Mouse (Mus musculus) limb, embryonic 10.5 days (tissue): Measurements from ENCODE around the gene Icosl. TPM values are rescaled to one million over a fixed set of nuclear protein-coding genes. Genes with fewer than 3 reads are reported as not detected.

Experiments
- DNase-seq: peaks from one replicate; pipeline ENCODE4 v3.0.0-alpha.2; 2017; ENCODE audit warnings: low spot score
- H3K27ac ChIP-seq: fragments of 300-500 bp; sonication (generic); 2 replicates; pipeline ENCODE4 v1.5.1; 2016; ENCODE audit warnings: mild to moderate bottlenecking
- H3K27me3 ChIP-seq: fragments of 300-500 bp; sonication (generic); 2 replicates; pipeline ENCODE4 v1.6.1; 2016; ENCODE audit warnings: low read depth, mild to moderate bottlenecking; ENCODE audit not compliant: poor library complexity, severe bottlenecking
- H3K36me3 ChIP-seq: fragments of 300-500 bp; sonication (generic); 2 replicates; pipeline ENCODE4 v1.6.1; 2016; ENCODE audit warnings: mild to moderate bottlenecking, moderate library complexity
- H3K4me1 ChIP-seq: fragments of 300-500 bp; sonication (generic); 2 replicates; pipeline ENCODE4 v1.6.1; 2016
- H3K4me3 ChIP-seq: fragments of 300-500 bp; sonication (generic); 2 replicates; pipeline ENCODE4 v1.5.1; 2016; ENCODE audit warnings: mild to moderate bottlenecking, moderate library complexity
- H3K9me3 ChIP-seq: fragments of 300-500 bp; sonication (generic); replicated peaks from 2 replicates; pipeline ENCODE4 v1.6.1; 2016; ENCODE audit warnings: mild to moderate bottlenecking
- WGBS: fragments of 180-500 bp; shearing (Covaris S2); methylation state at CpG from one replicate; pipeline ENCODE4 v1.1.7; 2016; 5-methylcytosine and 5-hydroxymethylcytosine counted together
- polyA plus RNA-seq: library from polyadenylated mRNA; unstranded; fragments of >200 nt; fragmentation: Nextera tagmentation; extraction: Ambion mirVana; gene quantifications from 2 replicates; pipeline ENCODE4 v1.2.1, GENCODE M21; 2016

Gene Icosl
- polyA plus RNA-seq, 1 experiment from 2014 or later, result 2.6 TPM

- no peak for DNase-seq
- WGBS, result 42% methylated on average over 11 of the region's 11 CpGs
- H3K36me3 ChIP-seq, result no peaks in the 10 kb centered on the region
These were observed 60.3 kb downstream of the Icosl start for GRCm38 (mm10) chr10:78129423-78129822.

GRCm38 (mm10) chr10:78129998-78130397, 60.9 kb downstream of the Icosl start:
- Histone ChIP-seq H3K9me3 (no peaks in the 10 kb centered on the region), H3K4me1 (peaks cover 18% of the 10 kb centered on the region), H3K36me3 (no peaks in the 10 kb centered on the region), H3K27ac (no peak overlapping the region), H3K4me3 (no peak overlapping the region), H3K27me3 (no peaks in the 10 kb centered on the region)
- DNase-seq, result no peak
- WGBS, result 81% methylated on average over 4 of the region's 4 CpGs

More at GRCm38 (mm10) chr10:78129423-78129822, 60.3 kb downstream of the Icosl start:
- Histone ChIP-seq H3K27ac (no peak overlapping the region), H3K4me1 (peaks cover 12% of the 10 kb centered on the region), H3K4me3 (no peak overlapping the region), H3K9me3 (no peaks in the 10 kb centered on the region), H3K27me3 (no peaks in the 10 kb centered on the region)

Other genes starting within 250 kb of the Icosl start
- gene Krtap10-4, start 242.2 kb upstream of the Icosl start, polyA plus RNA-seq, result not detected in 2 replicates
- gene Krtap10-10, start 233.4 kb upstream of the Icosl start, polyA plus RNA-seq, result not detected in 2 replicates
- not detected in 2 replicates for gene Gm36176, start 222.5 kb upstream of the Icosl start, polyA plus RNA-seq
- gene Gm10318, start 216.4 kb upstream of the Icosl start, polyA plus RNA-seq, result not detected in 2 replicates
- not detected in 2 replicates for gene Gm3285, start 207.3 kb upstream of the Icosl start, polyA plus RNA-seq
- gene Lrrc3, start 166.8 kb upstream of the Icosl start, polyA plus RNA-seq, result 1.5 and 1.7 TPM in 2 replicates
- 0.16 and 0.23 TPM in 2 replicates for gene Trpm2, start 98.7 kb upstream of the Icosl start, polyA plus RNA-seq
- gene 1810043G02Rik, start 90.8 kb upstream of the Icosl start, polyA plus RNA-seq, result 29.4 and 32.2 TPM in 2 replicates
- gene Pfkl, start 59.2 kb upstream of the Icosl start, polyA plus RNA-seq, result 235 and 259 TPM in 2 replicates
- gene Dnmt3l, start 27.4 kb upstream of the Icosl start, polyA plus RNA-seq, result 0.10 TPM in 1 of 2 replicates, not detected in the other
- gene Aire, start 25.7 kb upstream of the Icosl start, polyA plus RNA-seq, result 0.15 and 0.21 TPM in 2 replicates
- gene D10Jhu81e, start 100.5 kb downstream of the Icosl start, polyA plus RNA-seq, result 19.9 and 20.3 TPM in 2 replicates
- 35.0 and 38.6 TPM in 2 replicates for gene Pwp2, start 115.8 kb downstream of the Icosl start, polyA plus RNA-seq
- gene Trappc10, start 175.3 kb downstream of the Icosl start, polyA plus RNA-seq, result 10.3 and 13.1 TPM in 2 replicates